Mouse (Mus musculus) CD4-positive, CD25-positive, alpha-beta regulatory T cell (primary cell): ENCODE results near the gene Tpm1. TPM values are rescaled to one million over a fixed set of nuclear protein-coding genes. Genes with fewer than 3 reads are reported as not detected.

ENCODE experiments used
- polyA plus RNA-seq: library from polyadenylated mRNA; unstranded; fragments of 100-300 nt; shearing (Covaris generic); gene quantifications from one replicate; pipeline ENCODE4 v1.2.1, GENCODE M21; 2017

The Tpm1 gene
- polyA plus RNA-seq = 47.9 TPM

GRCm38 (mm10) chr9:67049086-67049824, at the start of gene Tpm1:
Gene Tpm1 (minus strand): TSS chr9:67049406.

GRCm38 (mm10) chr9:66975239-66975645, 74.0 kb downstream of the Tpm1 start, which contains the start of gene Lactb:
Gene Lactb (minus strand): TSS chr9:66975484.

Other genes with a start within 250 kb of the Tpm1 start
- 0.26 TPM for gene Aph1c, start 214.7 kb downstream of the Tpm1 start, polyA plus RNA-seq
- 114 TPM for gene Rab8b, start 129.7 kb downstream of the Tpm1 start, polyA plus RNA-seq
- gene Rps27l, start 103.3 kb downstream of the Tpm1 start, polyA plus RNA-seq = 205 TPM
- 34.9 TPM for gene Lactb, start 73.9 kb downstream of the Tpm1 start, polyA plus RNA-seq